11 mouse cellular contexts compared by ENCODE assay signal in genomic region chr1:191992040-191992780, GRCm38 (mm10). TPM values are rescaled to one million over a fixed set of nuclear protein-coding genes. Genes with fewer than 3 reads are reported as not detected.
DNase-seq lines count a peak whose midpoint lies in the region; ATAC-seq and TF ChIP-seq lines count a peak whose summit lies in the region.
"Had no signal": no experiment of that assay in that cellular context is flagged by ENCODE, and none has a peak within 500 bp of the region (broad histone marks: within the 10 kb centered on the region; RNA-seq: fewer than 3 reads in every experiment).

No protein-coding gene starts in this region.

- H3K4me1 ChIP-seq in heart, adult 2 months (ENCODE audit: control insufficient read depth, insufficient read depth, low read length): no peaks in the 10 kb centered on the region; the same call in 1 of the 2 replicates
- peaks cover 14% of the 10 kb centered on the region for H3K4me1 ChIP-seq in kidney, embryonic 16.5 days (ENCODE audit: insufficient read depth, low read length)
- 0 out of 2 replicates have a peak, but pooled peaks cover 4% of the 10 kb centered on the region for H3K4me1 ChIP-seq in limb, embryonic 13.5 days

- no peak for DNase-seq in heart, adult 2 months
- DNase-seq in heart, postnatal 36 days: no peak
- DNase-seq in kidney, adult 8-10 months: no peak
- peak; percentile 66 for DNase-seq in MN1 (ENCODE audit: low spot score)
- DNase-seq in ovary, postnatal 14 days (ENCODE audit: low spot score): no peak
- DNase-seq in thymus, postnatal 0 days (ENCODE audit: low spot score): no peak
- DNase-seq: cerebellum, postnatal 36 days had no signal

- no peaks in the 10 kb centered on the region for H3K27me3 ChIP-seq in heart, adult 2 months (ENCODE audit: control insufficient read depth, insufficient read depth, low read length)
- H3K27me3 ChIP-seq in kidney, embryonic 16.5 days (ENCODE audit: insufficient read depth, low read length): no peaks in the 10 kb centered on the region
- no peaks in the 10 kb centered on the region for H3K27me3 ChIP-seq in limb, embryonic 13.5 days

- no peak overlapping the region for H3K4me3 ChIP-seq in heart, adult 2 months
- no peak overlapping the region for H3K4me3 ChIP-seq in kidney, embryonic 16.5 days (ENCODE audit: low read length)
- no peak overlapping the region for H3K4me3 ChIP-seq in limb, embryonic 13.5 days
- H3K4me3 ChIP-seq: erythroblast, embryonic 14.5 days had no signal

- no peak for TF ChIP-seq CTCF in heart, adult 2 months (IDR thresholded peaks at IDR 0.05)

- no peak overlapping the region for H3K4me2 ChIP-seq in kidney, embryonic 16.5 days (replicated peaks; ENCODE audit: low read depth, low read length)
- no peak overlapping the region for H3K4me2 ChIP-seq in limb, embryonic 13.5 days (replicated peaks)

- WGBS in heart, adult 2 months: 37% methylated on average over 7 of the region's 7 CpGs
- WGBS in kidney, embryonic 16.5 days: 56% methylated on average over 7 of the region's 7 CpGs
- WGBS in limb, embryonic 13.5 days: 72% methylated on average over 7 of the region's 7 CpGs

- H3K9me3 ChIP-seq in kidney, embryonic 16.5 days (ENCODE audit: low read length): peaks cover 4% of the 10 kb centered on the region; the same call in 1 of the 2 replicates
- no peaks in the 10 kb centered on the region for H3K9me3 ChIP-seq in limb, embryonic 13.5 days

- H3K9ac ChIP-seq in heart, adult 2 months (ENCODE audit: low read depth, low read length): no peak overlapping the region
- H3K9ac ChIP-seq in kidney, embryonic 16.5 days (replicated peaks; ENCODE audit: low read length): peak overlapping the region; percentile 29; the same call in 1 of the 2 replicates
- H3K9ac ChIP-seq in limb, embryonic 13.5 days: peak overlapping the region; percentile 13; the same call in 1 of the 2 replicates

- H3K36me3 ChIP-seq in heart, adult 2 months (ENCODE audit: control insufficient read depth, insufficient read depth, low read length): no peaks in the 10 kb centered on the region
- H3K36me3 ChIP-seq in kidney, embryonic 16.5 days (ENCODE audit: insufficient read depth, low read length): peaks cover 8% of the 10 kb centered on the region
- peaks cover 5% of the 10 kb centered on the region; the same call in 1 of the 2 replicates for H3K36me3 ChIP-seq in limb, embryonic 13.5 days

- no peaks in the 10 kb centered on the region for H3K79me2 ChIP-seq in heart, adult 2 months (replicated peaks; ENCODE audit: control insufficient read depth, insufficient read depth, low read length)

- no peak for TF ChIP-seq EP300 in heart, adult 2 months (IDR thresholded peaks at IDR 0.05; ENCODE audit: insufficient read depth, low read depth, low read length)

- ATAC-seq in kidney, embryonic 16.5 days (ENCODE audit: low FRiP score, low TSS enrichment): 0 out of 2 replicates have a peak, but pooled peaks have one; percentile 20
- ATAC-seq in limb, embryonic 13.5 days (ENCODE audit: low FRiP score, low read depth): no peak

- intact Hi-C loops in heart, adult 2 months (cut with DNase I): no loop called here
- intact Hi-C loops in heart, postnatal 36 days (cut with DNase I): no loop called here

- H3K27ac ChIP-seq in heart, adult 2 months: peak overlapping the region; percentile 26; the same call in 1 of the 2 replicates
- peak overlapping the region; percentile 20; the same call in 1 of the 2 replicates for H3K27ac ChIP-seq in kidney, embryonic 16.5 days (ENCODE audit: low read length)
- no peak overlapping the region for H3K27ac ChIP-seq in limb, embryonic 13.5 days

- no peak for TF ChIP-seq POLR2A in heart, adult 2 months (IDR thresholded peaks at IDR 0.05; ENCODE audit: insufficient read depth, low read depth, low read length)

RNA-seq across cellular contexts. Expression of gene Rd3, which starts 15.0 kb away (rescaled TPM):
- under 1 TPM; 0.18 to 0.23 TPM for total RNA-seq in heart, adult 2 months (2021)
- 0.47 and 0.49 TPM in 2 replicates for polyA plus RNA-seq in heart, adult 2 months (2012; rRNA removed)
- under 1 TPM; 0.16 to 0.53 TPM for total RNA-seq in heart, postnatal 36 days (2021)
- 0.55 TPM in 2 replicates for polyA plus RNA-seq in kidney, embryonic 16.5 days (2015; fragmentation: Nextera tagmentation; extraction: Ambion mirVana)
- polyA plus RNA-seq in limb, embryonic 13.5 days (2015; fragmentation: Nextera tagmentation; extraction: Ambion mirVana): 0.34 and 0.60 TPM in 2 replicates
- 2.3 and 3.7 TPM in 2 replicates for polyA plus RNA-seq in thymus, postnatal 0 days (2015; fragmentation: Nextera tagmentation; extraction: Ambion mirVana)
- total RNA-seq: gastrocnemius, adult 8-10 months had no signal
- polyA plus RNA-seq: erythroblast, embryonic 14.5 days had no signal
